Mouse (Mus musculus) thymus, adult 2 months (tissue): ENCODE data around the gene Doc2g. TPM values are rescaled to one million over a fixed set of nuclear protein-coding genes. Genes with fewer than 3 reads are reported as not detected.

ENCODE experiments used
- DNase-seq: peaks from one replicate; pipeline ENCODE4 v3.0.0; 2021
- H3K27ac ChIP-seq: fragments of 200-500 bp; 2 replicates; pipeline ENCODE4 v1.5.1; 2012; ENCODE audit warnings: low read length, control low read depth; ENCODE audit not compliant: control insufficient read depth, insufficient read depth
- H3K27me3 ChIP-seq: fragments of 200-500 bp; 2 replicates; pipeline ENCODE4 v1.6.1; 2012; ENCODE audit warnings: mild to moderate bottlenecking, low read length, moderate library complexity, mixed read lengths; ENCODE audit not compliant: control insufficient read depth, insufficient read depth
- H3K36me3 ChIP-seq: fragments of 200-500 bp; 2 replicates; pipeline ENCODE4 v1.6.1; 2012; ENCODE audit warnings: mild to moderate bottlenecking, low read length, moderate library complexity; ENCODE audit not compliant: control insufficient read depth, insufficient read depth
- H3K4me1 ChIP-seq: fragments of 200-500 bp; replicated peaks from 2 replicates; pipeline ENCODE4 v1.6.1; 2012; ENCODE audit warnings: low read length; ENCODE audit not compliant: control insufficient read depth, insufficient read depth
- H3K4me3 ChIP-seq: fragments of 200-500 bp; 2 replicates; pipeline ENCODE4 v1.5.1; 2012; ENCODE audit warnings: mild to moderate bottlenecking, low read length, control low read depth, moderate library complexity; ENCODE audit not compliant: control insufficient read depth, insufficient read depth
- CTCF ChIP-seq: fragments of 200-500 bp; IDR thresholded peaks from 2 replicates; pipeline ENCODE4 v1.5.1; 2012; ENCODE audit warnings: mild to moderate bottlenecking, control low read depth, low read length, moderate library complexity, borderline replicate concordance; ENCODE audit not compliant: control insufficient read depth, poor library complexity, insufficient read depth; ENCODE audit errors: extremely low read depth
- POLR2A ChIP-seq: fragments of 200-500 bp; IDR thresholded peaks from 2 replicates; pipeline ENCODE4 v1.6.1; 2012; ENCODE audit warnings: mild to moderate bottlenecking, low read length, control low read depth, moderate library complexity; ENCODE audit not compliant: control insufficient read depth, poor library complexity, insufficient read depth; ENCODE audit errors: extremely low read depth
- WGBS: fragments of 180-500 bp; shearing (Covaris S2); methylation state at CpG from one replicate; pipeline ENCODE4 v1.1.7; 2018; 5-methylcytosine and 5-hydroxymethylcytosine counted together
- polyA plus RNA-seq: library from polyadenylated mRNA; depleted of rRNA; stranded (reverse); fragments of >200 nt; gene quantifications from 2 replicates; pipeline ENCODE4 v1.2.3, GENCODE M21; 2012

The Doc2g gene
- polyA plus RNA-seq, 1 experiment: 51.8 TPM

- H3K4me1 ChIP-seq: 0 out of 2 replicates have a peak, but pooled peaks cover 5% of the 10 kb centered on the region
- no peaks in the 10 kb centered on the region for H3K36me3 ChIP-seq
- no peak for DNase-seq
- no peak overlapping the region for H3K27ac ChIP-seq
- TF ChIP-seq POLR2A (no peak), CTCF (no peak)
- H3K27me3 ChIP-seq: no peaks in the 10 kb centered on the region
- no peak overlapping the region for H3K4me3 ChIP-seq
- WGBS: 90% methylated on average over 6 of the region's 6 CpGs
Measured at GRCm38 (mm10) chr19:3990804-3991203, 12.3 kb upstream of the Doc2g start.

- 95% methylated on average over 3 of the region's 3 CpGs for WGBS
- H3K4me3 ChIP-seq: no peak overlapping the region
Measured at GRCm38 (mm10) chr19:3991562-3991961, 11.6 kb upstream of the Doc2g start.

GRCm38 (mm10) chr19:3991966-3992365 is 11.1 kb upstream of the Doc2g start:
- no peak overlapping the region for H3K27ac ChIP-seq
- no peaks in the 10 kb centered on the region for H3K4me1 ChIP-seq
- H3K27me3 ChIP-seq: no peaks in the 10 kb centered on the region
- 93% methylated on average over 3 of the region's 3 CpGs for WGBS
- TF ChIP-seq CTCF: no peak
- TF ChIP-seq POLR2A: no peak
- no peak for DNase-seq
- H3K4me3 ChIP-seq: no peak overlapping the region
- H3K36me3 ChIP-seq: no peaks in the 10 kb centered on the region

More at GRCm38 (mm10) chr19:3991562-3991961, 11.6 kb upstream of the Doc2g start:
- Histone ChIP-seq H3K4me1 (no peaks in the 10 kb centered on the region), H3K36me3 (no peaks in the 10 kb centered on the region), H3K27ac (no peak overlapping the region), H3K27me3 (no peaks in the 10 kb centered on the region)
- TF ChIP-seq CTCF: no peak
- TF ChIP-seq POLR2A: no peak
- DNase-seq: no peak

- H3K36me3 ChIP-seq: no peaks in the 10 kb centered on the region
- no peak for DNase-seq
- H3K4me1 ChIP-seq: no peaks in the 10 kb centered on the region
- 86% methylated on average over 5 of the region's 5 CpGs for WGBS
- no peak for TF ChIP-seq POLR2A
- no peak for TF ChIP-seq CTCF
- H3K4me3 ChIP-seq: no peak within 1 kb of the TSS
- H3K27ac ChIP-seq: no peak within 1 kb of the TSS
- no peaks in the 10 kb centered on the region for H3K27me3 ChIP-seq
Measured at GRCm38 (mm10) chr19:3992416-3992815, 10.7 kb upstream of the Doc2g start, which contains the start of gene Tbx10. Gene Tbx10, plus strand, starts transcription at chr19:3992752.

GRCm38 (mm10) chr19:3994932-3995331 is 8.2 kb upstream of the Doc2g start:
- no peaks in the 10 kb centered on the region for H3K27me3 ChIP-seq
- no peak overlapping the region for H3K27ac ChIP-seq
- no peak for DNase-seq
- H3K36me3 ChIP-seq: no peaks in the 10 kb centered on the region
- H3K4me1 ChIP-seq: peaks cover 10% of the 10 kb centered on the region
- TF ChIP-seq CTCF (no peak), POLR2A (no peak)
- H3K4me3 ChIP-seq: no peak overlapping the region
- 93% methylated on average over 6 of the region's 6 CpGs for WGBS

- TF ChIP-seq POLR2A (no peak), CTCF (no peak)
- Histone ChIP-seq H3K27ac (no peak overlapping the region), H3K27me3 (no peaks in the 10 kb centered on the region), H3K36me3 (no peaks in the 10 kb centered on the region), H3K4me1 (peaks cover 10% of the 10 kb centered on the region), H3K4me3 (no peak overlapping the region)
- WGBS: 95% methylated on average over 3 of the region's 3 CpGs
- no peak for DNase-seq
Measured at GRCm38 (mm10) chr19:3995505-3995904, 7.6 kb upstream of the Doc2g start.

GRCm38 (mm10) chr19:3996106-3996505 is 7.0 kb upstream of the Doc2g start:
- WGBS: 73% methylated on average over 7 of the region's 7 CpGs
- TF ChIP-seq POLR2A (no peak), CTCF (no peak)
- Histone ChIP-seq H3K4me1 (peaks cover 15% of the 10 kb centered on the region), H3K36me3 (no peaks in the 10 kb centered on the region), H3K27me3 (no peaks in the 10 kb centered on the region), H3K27ac (no peak overlapping the region), H3K4me3 (no peak overlapping the region)
- no peak for DNase-seq
